Mouse (Mus musculus): Measurements from ENCODE around the gene Ldlrad3. TPM values are rescaled to one million over a fixed set of nuclear protein-coding genes. Genes with fewer than 3 reads are reported as not detected.

Ldlrad3 gene
- polyA plus RNA-seq, 1 experiment from 2014 or later = 55.8 TPM

DNA sequence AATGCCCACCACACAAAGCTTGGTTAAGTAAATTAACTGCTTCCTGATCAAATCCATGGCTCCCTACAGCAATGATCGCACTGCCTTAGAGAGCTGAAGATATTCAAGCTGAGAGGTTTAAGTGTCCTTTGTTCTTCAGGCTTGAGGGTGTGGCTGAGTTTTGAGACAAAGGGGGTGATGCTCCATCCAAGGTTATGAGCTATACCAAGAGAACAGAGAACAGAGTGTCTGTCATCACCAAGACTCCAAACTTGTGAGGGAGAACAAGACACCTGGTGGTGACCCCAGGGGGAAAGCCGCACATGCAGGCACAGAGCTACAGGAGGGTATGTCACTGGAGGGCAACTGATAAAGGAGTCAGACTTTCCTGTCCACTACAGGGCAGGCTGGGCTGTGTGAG is 205.0 kb downstream of the Ldlrad3 start:
- H3K4me1 ChIP-seq = peaks cover 90% of the 10 kb centered on the region
- H3K27ac ChIP-seq (replicated peaks) = peak overlapping the region; percentile 91
- no peaks in the 10 kb centered on the region for H3K36me3 ChIP-seq
- H3K4me3 ChIP-seq = no peak overlapping the region
- DNase-seq (ENCODE audit: low spot score) = no peak
- WGBS = 41% methylated on average over 2 of the region's 2 CpGs
- no peaks in the 10 kb centered on the region for H3K9me3 ChIP-seq (replicated peaks)
- no peaks in the 10 kb centered on the region for H3K27me3 ChIP-seq (ENCODE audit: low read depth, poor library complexity, severe bottlenecking)

- H3K4me3 ChIP-seq = no peak overlapping the region
- peak overlapping the region; percentile 91 for H3K27ac ChIP-seq (replicated peaks)
- peak; percentile 36 for DNase-seq (ENCODE audit: low spot score)
- no peaks in the 10 kb centered on the region for H3K27me3 ChIP-seq (ENCODE audit: low read depth, poor library complexity, severe bottlenecking)
- peaks cover 93% of the 10 kb centered on the region for H3K4me1 ChIP-seq
- 27% methylated on average over 8 of the region's 8 CpGs for WGBS
- no peaks in the 10 kb centered on the region for H3K36me3 ChIP-seq
- no peaks in the 10 kb centered on the region for H3K9me3 ChIP-seq (replicated peaks)
Measured at GRCm38 (mm10) chr2:101980456-101980947, 205.7 kb downstream of the Ldlrad3 start.

DNA sequence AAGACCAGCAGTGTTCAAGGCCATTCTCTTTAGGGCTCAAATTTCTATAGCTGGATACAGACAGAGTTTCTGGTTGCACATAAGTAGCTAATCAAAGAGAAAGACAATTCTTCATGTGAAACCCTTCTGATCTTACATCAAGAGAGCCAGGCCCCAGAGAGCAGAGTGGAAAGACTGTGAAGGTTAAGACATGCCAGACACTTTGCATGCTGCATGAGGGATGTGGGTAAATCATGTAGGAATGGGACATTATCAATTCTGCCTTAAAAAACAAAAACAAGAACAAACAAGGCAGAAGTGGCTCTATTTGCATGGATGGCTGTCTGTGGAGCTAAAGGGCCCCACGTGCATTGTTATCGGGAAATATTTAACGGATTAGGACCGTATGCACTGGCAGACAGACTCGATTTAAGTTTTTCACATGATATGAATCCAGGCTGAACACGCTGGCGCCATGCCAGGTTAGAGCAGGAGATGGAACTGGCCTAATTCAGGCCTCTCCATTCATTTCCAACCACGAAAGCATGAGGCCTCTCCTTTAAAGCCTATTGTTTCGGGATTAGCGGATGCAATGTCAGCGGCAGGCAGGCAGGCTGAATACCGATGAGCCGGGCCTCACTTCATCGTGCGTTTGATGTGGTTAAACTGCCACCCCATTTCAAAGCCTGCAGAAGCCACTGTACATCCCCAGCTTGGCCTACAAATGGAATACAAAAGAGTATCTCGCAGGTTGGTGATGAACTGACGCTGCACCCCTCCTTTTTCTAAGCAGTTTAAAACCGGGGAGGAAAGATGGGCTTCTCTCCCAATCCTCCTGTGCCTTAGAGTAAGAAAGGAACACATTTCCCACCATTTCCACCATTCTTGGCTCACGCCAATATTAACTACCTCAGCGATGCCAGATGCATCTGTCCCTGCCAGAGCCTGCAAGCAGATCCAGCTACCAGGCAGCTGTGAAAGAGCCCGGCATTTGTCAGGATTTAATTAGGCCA is 207.4 kb downstream of the Ldlrad3 start:
- Histone ChIP-seq H3K9me3 (replicated peaks) (no peaks in the 10 kb centered on the region), H3K4me3 (peak overlapping the region; percentile 30), H3K27me3 (ENCODE audit: low read depth, poor library complexity, severe bottlenecking) (no peaks in the 10 kb centered on the region), H3K4me1 (peaks cover 84% of the 10 kb centered on the region), H3K36me3 (0 out of 2 replicates have a peak, but pooled peaks cover 4% of the 10 kb centered on the region), H3K27ac (replicated peaks) (peak overlapping the region; percentile 91)
- 11% methylated on average over 21 of the region's 21 CpGs for WGBS
- DNase-seq (ENCODE audit: low spot score) = peak; percentile 83

DNA sequence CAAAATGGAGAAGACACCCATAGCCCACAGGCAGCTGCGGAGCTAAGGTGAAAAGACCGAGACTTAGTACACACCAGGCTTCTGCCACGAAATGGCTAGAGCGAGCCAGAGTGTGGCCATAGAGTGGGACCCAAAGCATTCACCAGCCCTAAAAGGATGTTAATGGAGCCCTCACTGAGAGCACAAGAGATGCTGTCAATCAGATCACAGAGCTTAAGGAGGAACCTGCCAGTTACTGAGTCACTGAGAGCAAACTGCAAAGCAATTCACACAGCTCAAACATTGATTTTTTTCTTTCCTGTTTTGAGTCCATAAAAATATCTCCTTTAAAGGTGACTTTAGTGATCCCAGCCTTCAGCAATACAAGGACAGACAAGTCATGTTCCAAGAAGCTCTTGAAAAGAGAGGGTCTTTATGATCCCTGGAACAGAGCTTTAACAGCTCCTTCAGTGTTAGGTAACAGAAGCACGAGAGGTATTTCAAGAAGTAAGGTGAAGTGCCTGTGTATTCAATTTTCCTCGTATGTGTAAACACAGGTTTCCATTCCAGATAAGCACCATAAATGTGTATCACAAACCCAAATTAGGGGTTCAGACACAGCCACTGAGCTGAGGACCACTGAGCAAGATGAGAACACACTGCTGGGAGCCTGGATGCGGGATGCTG is 209.7 kb downstream of the Ldlrad3 start:
- DNase-seq (ENCODE audit: low spot score) = no peak
- no peaks in the 10 kb centered on the region for H3K9me3 ChIP-seq (replicated peaks)
- H3K27me3 ChIP-seq (ENCODE audit: low read depth, poor library complexity, severe bottlenecking) = no peaks in the 10 kb centered on the region
- H3K36me3 ChIP-seq = 0 out of 2 replicates have a peak, but pooled peaks cover 4% of the 10 kb centered on the region
- peaks cover 69% of the 10 kb centered on the region for H3K4me1 ChIP-seq
- no peak overlapping the region for H3K4me3 ChIP-seq
- WGBS = 73% methylated on average over 7 of the region's 7 CpGs
- peak overlapping the region; percentile 76 for H3K27ac ChIP-seq (replicated peaks)

DNA sequence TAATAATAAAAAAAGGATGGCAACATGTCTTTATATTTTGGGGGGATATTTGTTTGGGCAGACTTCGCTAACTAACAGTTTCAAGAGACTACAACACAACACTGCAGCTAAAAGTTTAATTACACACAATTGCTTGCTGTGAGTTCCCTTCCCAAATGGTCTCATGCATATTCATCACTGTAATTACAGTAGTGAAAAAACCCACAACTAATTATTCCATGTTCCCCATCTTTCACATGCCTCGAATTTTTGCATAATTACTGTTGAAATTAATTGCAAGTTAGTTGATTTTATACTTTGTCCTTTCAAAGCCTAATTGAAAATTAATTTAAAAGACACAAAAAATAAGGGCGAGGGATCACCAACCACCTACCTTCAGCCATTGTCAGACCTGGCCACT is 212.4 kb downstream of the Ldlrad3 start:
- no peak overlapping the region for H3K27ac ChIP-seq (replicated peaks)
- DNase-seq (ENCODE audit: low spot score) = no peak
- peaks cover 52% of the 10 kb centered on the region for H3K4me1 ChIP-seq
- 92% methylated on average over 3 of the region's 3 CpGs for WGBS
- H3K36me3 ChIP-seq = 0 out of 2 replicates have a peak, but pooled peaks cover 4% of the 10 kb centered on the region
- no peaks in the 10 kb centered on the region for H3K27me3 ChIP-seq (ENCODE audit: low read depth, poor library complexity, severe bottlenecking)
- no peak overlapping the region for H3K4me3 ChIP-seq
- H3K9me3 ChIP-seq (replicated peaks) = no peaks in the 10 kb centered on the region

DNA sequence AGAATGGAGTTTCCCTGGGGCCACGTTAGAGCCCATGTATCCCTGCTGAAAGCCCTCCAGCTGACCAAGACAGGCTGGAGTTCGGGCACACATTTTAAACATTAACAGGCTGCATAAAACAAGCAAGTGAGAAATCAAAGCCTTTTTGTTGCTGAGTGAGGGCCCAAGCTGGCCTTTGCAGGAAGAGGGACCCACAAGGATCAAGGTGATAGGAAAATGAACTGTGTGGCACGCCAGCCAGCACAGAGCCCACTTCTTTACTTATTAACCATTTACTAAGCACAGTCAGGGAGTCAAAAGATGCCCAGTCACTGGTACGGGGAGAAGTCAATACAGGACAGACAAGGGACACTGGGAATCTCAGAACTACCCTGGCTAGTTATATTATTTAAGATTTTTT is 218.6 kb downstream of the Ldlrad3 start:
- 41% methylated on average over 4 of the region's 4 CpGs for WGBS

DNA sequence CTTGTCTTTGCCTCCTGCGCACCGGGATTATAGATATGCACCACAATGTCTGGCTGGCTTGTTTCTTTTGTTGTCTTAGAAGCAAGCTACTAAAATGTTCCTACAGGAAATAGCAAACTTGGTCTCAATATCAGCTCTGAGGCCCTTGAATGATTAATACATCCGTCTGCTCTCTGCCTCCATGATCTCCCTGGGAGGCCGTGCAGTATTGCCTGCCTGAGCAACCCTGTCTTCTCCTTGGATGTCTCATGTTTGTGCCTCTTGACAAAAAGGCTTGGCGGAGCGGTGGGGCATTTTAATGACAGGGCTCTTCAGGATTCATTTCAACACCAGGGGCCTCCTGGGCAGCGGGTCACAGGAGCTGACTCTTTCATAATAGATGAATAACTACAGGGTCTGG is 219.0 kb downstream of the Ldlrad3 start:
- H3K4me1 ChIP-seq = peaks cover 79% of the 10 kb centered on the region
- DNase-seq (ENCODE audit: low spot score) = peak; percentile 31
- 46% methylated on average over 7 of the region's 7 CpGs for WGBS

More for the DNA sequence above, 218.6 kb downstream of the Ldlrad3 start:
- DNase-seq (ENCODE audit: low spot score) = no peak
- H3K9me3 ChIP-seq (replicated peaks) = no peaks in the 10 kb centered on the region
- H3K4me3 ChIP-seq = no peak overlapping the region
- peak overlapping the region; percentile 71 for H3K27ac ChIP-seq (replicated peaks)
- peaks cover 77% of the 10 kb centered on the region for H3K4me1 ChIP-seq
- H3K27me3 ChIP-seq (ENCODE audit: low read depth, poor library complexity, severe bottlenecking) = no peaks in the 10 kb centered on the region
- no peaks in the 10 kb centered on the region for H3K36me3 ChIP-seq

DNA sequence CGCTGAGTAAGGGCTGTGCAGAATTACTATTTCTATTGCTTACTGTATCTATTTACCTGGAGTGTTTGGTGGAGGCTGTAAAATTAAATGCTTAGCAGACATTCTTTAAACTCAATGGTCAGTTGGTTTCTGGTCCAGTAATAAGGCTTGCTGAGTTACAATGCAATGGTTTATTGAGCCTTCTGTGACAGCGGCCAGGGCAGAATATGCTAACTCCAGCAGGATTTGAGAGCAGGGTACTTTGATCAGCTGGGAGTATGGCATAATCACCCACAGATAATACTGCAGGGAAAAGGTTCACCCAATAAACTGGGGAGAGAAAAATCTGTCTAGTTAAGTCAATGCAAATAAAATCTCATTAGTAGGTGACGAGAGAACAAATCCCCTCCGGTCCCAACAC is 220.2 kb downstream of the Ldlrad3 start:
- no peak for DNase-seq (ENCODE audit: low spot score)
- Histone ChIP-seq H3K36me3 (no peaks in the 10 kb centered on the region), H3K27ac (replicated peaks) (peak overlapping the region; percentile 65; the same call in 1 of the 2 replicates), H3K27me3 (ENCODE audit: low read depth, poor library complexity, severe bottlenecking) (no peaks in the 10 kb centered on the region), H3K9me3 (replicated peaks) (no peaks in the 10 kb centered on the region), H3K4me1 (peaks cover 79% of the 10 kb centered on the region), H3K4me3 (no peak overlapping the region)
- WGBS = 68% methylated on average over 4 of the region's 4 CpGs

More for the DNA sequence above, 219.0 kb downstream of the Ldlrad3 start:
- Histone ChIP-seq H3K27ac (replicated peaks) (peak overlapping the region; percentile 71), H3K4me3 (no peak overlapping the region), H3K27me3 (ENCODE audit: low read depth, poor library complexity, severe bottlenecking) (no peaks in the 10 kb centered on the region), H3K36me3 (no peaks in the 10 kb centered on the region), H3K9me3 (replicated peaks) (no peaks in the 10 kb centered on the region)

GRCm38 (mm10) chr2:101965515-101965914 is 220.7 kb downstream of the Ldlrad3 start:
- Histone ChIP-seq H3K4me1 (peaks cover 79% of the 10 kb centered on the region), H3K27me3 (ENCODE audit: low read depth, poor library complexity, severe bottlenecking) (no peaks in the 10 kb centered on the region), H3K9me3 (replicated peaks) (no peaks in the 10 kb centered on the region), H3K4me3 (no peak overlapping the region), H3K36me3 (no peaks in the 10 kb centered on the region), H3K27ac (replicated peaks) (peak overlapping the region; percentile 65)
- DNase-seq (ENCODE audit: low spot score) = no peak
- WGBS = 50% methylated on average over 5 of the region's 5 CpGs

DNA sequence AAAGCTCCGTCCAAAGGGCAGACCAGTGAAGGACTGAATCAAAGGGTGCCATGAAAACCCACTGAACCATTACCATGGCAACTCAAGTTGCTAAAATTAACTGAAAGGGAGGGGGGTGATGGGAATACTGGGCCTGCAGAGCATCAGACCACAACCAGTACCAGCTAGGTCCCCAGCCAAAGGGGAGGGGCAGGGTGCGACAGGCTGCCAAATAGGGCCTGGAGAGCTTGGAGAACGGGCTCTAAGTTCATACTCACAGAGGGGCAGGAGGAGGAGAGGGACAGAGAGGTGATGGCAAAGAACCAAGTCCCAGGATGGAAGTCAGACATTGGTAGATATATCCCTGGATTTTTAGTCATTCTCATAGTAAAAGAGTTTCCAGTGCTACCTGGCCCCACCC is 222.8 kb downstream of the Ldlrad3 start:
- H3K27ac ChIP-seq (replicated peaks) = no peak overlapping the region
- no peak for DNase-seq (ENCODE audit: low spot score)
- no peaks in the 10 kb centered on the region for H3K27me3 ChIP-seq (ENCODE audit: low read depth, poor library complexity, severe bottlenecking)
- H3K36me3 ChIP-seq = no peaks in the 10 kb centered on the region
- WGBS = 79% methylated on average over 3 of the region's 3 CpGs
- no peak overlapping the region for H3K4me3 ChIP-seq
- H3K4me1 ChIP-seq = peaks cover 79% of the 10 kb centered on the region
- H3K9me3 ChIP-seq (replicated peaks) = no peaks in the 10 kb centered on the region

DNA sequence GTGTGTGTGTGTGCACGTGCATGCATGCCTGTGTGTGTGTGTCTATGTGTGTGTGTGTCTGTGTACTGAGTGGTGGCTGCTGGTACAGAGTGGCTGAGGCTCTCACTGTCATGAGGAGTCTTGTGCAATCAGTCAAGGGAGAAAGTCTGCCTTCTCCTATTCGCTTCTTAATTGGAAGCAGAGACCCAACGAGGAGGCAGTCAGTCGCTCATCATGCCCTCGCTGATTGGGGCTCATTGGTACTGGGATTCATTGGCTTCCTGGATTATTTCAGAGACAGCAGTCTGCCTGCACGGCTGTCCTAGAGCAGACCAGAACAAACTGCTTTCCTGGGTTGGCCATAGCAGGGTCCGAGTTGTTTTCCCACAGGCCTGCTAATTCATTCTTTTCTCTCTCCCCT is 223.8 kb downstream of the Ldlrad3 start:
- H3K9me3 ChIP-seq (replicated peaks) = no peaks in the 10 kb centered on the region
- no peak for DNase-seq (ENCODE audit: low spot score)
- no peak overlapping the region for H3K4me3 ChIP-seq
- 74% methylated on average over 7 of the region's 7 CpGs for WGBS
- no peaks in the 10 kb centered on the region for H3K27me3 ChIP-seq (ENCODE audit: low read depth, poor library complexity, severe bottlenecking)
- H3K27ac ChIP-seq (replicated peaks) = peak overlapping the region; percentile 57; the same call in 1 of the 2 replicates
- peaks cover 69% of the 10 kb centered on the region for H3K4me1 ChIP-seq
- no peaks in the 10 kb centered on the region for H3K36me3 ChIP-seq

- no peak overlapping the region for H3K4me3 ChIP-seq
- no peaks in the 10 kb centered on the region for H3K9me3 ChIP-seq (replicated peaks)
- no peaks in the 10 kb centered on the region for H3K27me3 ChIP-seq (ENCODE audit: low read depth, poor library complexity, severe bottlenecking)
- no peak for DNase-seq (ENCODE audit: low spot score)
- H3K27ac ChIP-seq (replicated peaks) = 0 out of 2 replicates have a peak overlapping the region, but pooled peaks have one; percentile 57
- H3K36me3 ChIP-seq = no peaks in the 10 kb centered on the region
- H3K4me1 ChIP-seq = peaks cover 63% of the 10 kb centered on the region
- 56% methylated on average over 1 of the region's 1 CpGs for WGBS
Measured at GRCm38 (mm10) chr2:101961391-101961790, 224.8 kb downstream of the Ldlrad3 start.

All from midbrain, embryonic 10.5 days (tissue).